Mouse (Mus musculus) ES-CJ7 (cell line): ENCODE results near the gene Sec14l1.

Experiments
- DNase-seq: peaks from one replicate; pipeline ENCODE4 v3.0.0; 2011; ENCODE audit warnings: low read depth, low spot score

The Sec14l1 gene

DNA sequence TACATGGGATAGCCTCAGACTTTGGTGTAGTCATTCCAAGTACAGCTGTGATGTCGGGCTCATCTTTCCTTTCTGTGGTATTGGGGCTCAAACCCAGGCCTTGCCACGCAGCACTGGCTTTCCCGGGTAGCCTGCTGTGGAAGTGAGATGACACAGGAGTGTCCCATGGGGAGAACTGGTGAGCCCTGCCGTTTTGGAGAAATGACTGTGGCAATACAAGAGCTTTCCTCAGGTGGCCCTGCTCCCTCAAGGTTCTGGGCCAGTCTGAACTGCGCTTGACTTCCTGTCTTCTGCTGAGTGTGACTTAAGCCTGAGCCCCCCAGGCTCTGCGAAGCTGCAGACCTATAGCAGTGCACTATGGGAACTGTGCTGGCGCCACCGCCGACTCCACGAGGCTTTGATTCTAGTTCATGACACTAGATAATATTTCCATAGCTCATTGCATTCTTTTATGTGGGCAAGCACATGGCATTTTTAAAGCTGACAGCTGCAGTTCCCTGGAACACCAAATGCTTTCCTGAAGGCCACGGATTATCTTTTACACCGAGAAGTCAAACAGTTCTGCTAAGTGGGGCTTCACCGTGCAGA lies 12.4 kb downstream of the Sec14l1 start:
- DNase-seq = no peak

DNA sequence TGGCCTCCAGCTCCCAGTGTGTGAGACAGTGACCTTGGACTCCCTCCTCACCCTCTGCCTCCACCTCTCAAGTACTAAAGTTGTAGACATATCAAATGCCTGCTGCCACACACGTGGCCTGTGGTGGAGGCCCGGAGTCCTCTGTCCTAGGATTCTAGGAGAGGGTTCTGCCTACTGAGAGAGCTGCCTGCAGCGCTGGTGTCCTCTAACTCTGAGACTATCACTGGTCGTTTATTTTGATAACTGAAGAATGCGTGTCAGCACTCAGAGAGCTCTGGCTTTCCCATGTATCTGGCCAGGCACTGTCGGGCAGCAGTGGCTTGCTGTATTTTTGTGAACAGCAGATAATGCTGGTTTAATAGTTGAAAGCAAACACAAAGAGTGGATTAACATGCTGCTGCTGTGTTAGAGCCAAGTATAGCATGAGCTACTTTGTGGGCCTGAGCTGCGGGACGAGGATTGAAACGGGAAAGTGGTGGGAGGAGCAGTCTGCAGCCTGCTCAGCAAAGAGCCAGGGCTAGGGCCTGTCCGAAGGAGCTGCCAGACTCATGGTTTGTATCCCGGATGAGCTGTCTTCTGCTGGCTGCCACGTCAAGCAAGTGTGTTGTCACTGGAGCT lies 13.1 kb downstream of the Sec14l1 start:
- DNase-seq = no peak

DNA sequence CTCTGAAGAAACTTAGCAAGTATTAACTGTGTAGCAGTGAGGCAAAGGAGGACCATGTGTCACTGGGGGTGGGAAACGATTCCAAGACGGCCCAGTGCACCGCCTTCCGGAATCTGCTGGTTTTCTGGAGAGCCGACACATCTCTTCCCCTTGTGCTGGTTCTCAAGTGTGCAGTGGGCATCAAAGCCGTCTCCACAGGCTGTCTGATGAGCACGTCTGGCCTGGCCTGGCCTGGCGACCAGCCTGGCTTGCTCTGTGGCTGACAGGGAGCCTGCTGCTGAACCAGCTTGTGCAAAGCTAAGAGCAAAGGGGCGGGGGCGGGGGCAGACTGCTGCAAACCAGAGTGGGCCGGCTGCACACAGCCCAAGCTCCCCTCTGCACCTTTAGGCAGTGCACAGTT lies 14.5 kb downstream of the Sec14l1 start:
- peak; percentile 44 for DNase-seq

GRCm38 (mm10) chr11:117130068-117130467 lies 15.1 kb downstream of the Sec14l1 start:
- DNase-seq = no peak

DNA sequence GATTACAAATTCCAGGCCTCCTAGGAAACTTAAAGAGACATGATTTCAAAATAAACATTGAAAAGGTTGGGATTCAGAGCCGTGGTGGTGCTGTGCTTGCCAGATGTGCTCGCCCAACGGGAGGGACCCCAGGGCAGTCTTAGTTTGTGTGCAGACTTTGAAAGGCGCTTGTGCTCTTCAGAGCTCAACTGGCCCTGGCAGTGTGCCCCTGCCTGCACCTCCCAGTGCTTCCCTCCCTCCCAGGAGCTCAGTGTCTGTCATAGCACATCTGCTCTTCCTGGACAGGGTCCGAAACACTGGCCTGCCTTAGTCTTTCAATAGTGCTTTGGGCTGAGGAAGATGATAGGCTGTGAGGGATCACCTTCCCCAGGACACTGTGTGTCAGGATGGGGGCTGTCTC lies 15.9 kb downstream of the Sec14l1 start:
- DNase-seq = no peak

GRCm38 (mm10) chr11:117131450-117131849 lies 16.5 kb downstream of the Sec14l1 start:
- no peak for DNase-seq

DNA sequence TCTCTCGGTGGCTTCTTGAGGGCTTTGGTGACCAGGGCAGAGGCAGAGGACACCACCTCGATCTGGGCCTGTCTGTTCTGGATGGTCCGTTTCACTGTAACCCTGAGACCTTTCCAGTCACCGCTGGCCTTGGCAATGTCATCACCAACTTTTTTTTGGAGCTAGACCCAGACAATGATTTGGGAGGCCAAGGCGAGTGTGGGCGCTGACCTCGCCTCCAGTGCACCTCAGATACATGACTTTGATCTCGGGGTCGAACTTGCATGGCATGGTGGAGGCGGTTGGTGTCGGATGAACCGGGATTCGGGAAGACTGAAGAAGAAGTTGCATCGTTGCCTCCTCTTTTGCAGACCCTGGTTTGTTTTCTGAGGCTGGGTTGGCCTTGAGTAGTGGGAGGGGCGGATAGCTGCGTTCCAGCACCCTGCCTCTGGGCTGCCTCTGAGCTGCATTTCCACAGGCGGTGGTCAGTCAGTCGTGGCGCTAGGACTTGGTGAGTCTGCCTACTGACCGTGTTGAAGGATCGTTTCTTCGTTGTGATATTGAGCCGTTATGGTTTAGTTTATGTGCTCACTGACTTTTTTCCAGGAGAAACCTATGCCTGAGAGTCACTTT lies 19.9 kb downstream of the Sec14l1 start:
- DNase-seq = no peak

DNA sequence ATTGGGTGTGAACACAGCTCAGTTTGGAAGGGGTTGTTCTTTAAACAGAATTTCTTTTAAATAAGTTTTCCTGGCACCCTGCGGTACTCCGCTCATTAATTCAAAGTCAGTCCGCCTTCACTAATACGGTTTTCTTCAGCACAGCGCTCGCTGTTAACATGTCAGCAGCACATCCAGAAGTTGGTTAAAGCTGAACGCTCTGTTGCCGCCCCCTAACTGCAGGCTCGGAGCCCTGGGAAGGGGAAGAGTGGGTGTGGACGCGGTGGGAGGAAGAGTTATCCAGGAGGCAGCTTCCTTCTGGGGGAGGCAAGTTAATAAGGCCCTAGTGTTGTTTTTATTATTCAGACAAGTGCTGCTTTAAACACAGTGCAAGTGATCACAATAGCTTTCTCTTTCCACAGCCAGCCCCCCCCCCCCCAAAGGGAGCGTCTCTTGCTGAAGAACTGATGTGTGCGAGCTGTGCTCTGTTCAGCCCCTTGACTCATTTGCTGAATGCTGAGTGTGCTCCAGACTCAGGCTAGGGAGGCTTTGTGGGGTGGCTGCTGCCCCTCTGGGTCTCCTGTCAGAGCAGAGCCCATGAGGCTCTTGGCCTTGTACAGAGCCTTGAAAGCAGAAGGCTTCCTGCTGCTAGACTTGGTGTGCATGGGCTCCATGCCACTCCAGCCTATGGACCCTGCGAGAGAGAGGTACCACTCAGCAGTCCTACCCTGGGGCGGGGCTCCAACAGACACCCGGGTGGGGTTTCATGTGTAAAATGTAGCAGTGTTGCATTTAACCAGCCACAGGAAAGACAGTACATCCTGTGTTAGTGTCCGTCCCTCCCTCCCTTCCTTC lies 20.7 kb downstream of the Sec14l1 start:
- DNase-seq = no peak

GRCm38 (mm10) chr11:117136880-117137279 lies 21.9 kb downstream of the Sec14l1 start:
- DNase-seq = no peak

DNA sequence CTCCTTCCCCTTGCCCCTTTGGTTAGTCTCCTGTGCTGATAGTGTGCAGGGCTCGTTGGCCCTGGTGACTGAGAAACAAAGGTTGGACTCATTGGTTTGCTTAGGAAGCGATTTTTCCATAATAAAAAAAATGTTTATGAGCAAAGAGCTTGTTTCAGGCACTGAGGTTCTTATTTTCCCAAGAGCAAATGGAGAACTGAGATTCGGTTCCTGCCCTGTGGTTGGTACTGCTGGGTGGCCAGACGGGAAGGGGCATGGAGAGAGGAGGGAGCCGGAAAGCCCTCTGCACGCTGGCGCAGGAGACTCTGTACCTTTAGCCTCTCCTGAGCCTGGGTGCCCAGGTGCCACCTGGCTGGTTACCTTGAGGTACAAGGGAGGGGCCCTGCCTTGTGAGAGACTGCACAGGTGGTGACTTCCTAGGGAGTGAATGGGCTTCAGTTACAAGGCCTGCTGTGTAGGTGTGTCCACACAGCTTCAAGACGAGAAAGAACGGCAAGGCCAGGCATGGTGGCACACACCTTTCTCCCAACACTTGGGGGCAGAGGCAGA lies 23.3 kb downstream of the Sec14l1 start:
- no peak for DNase-seq

GRCm38 (mm10) chr11:117138795-117139463 lies 24.0 kb downstream of the Sec14l1 start:
- no peak for DNase-seq

DNA sequence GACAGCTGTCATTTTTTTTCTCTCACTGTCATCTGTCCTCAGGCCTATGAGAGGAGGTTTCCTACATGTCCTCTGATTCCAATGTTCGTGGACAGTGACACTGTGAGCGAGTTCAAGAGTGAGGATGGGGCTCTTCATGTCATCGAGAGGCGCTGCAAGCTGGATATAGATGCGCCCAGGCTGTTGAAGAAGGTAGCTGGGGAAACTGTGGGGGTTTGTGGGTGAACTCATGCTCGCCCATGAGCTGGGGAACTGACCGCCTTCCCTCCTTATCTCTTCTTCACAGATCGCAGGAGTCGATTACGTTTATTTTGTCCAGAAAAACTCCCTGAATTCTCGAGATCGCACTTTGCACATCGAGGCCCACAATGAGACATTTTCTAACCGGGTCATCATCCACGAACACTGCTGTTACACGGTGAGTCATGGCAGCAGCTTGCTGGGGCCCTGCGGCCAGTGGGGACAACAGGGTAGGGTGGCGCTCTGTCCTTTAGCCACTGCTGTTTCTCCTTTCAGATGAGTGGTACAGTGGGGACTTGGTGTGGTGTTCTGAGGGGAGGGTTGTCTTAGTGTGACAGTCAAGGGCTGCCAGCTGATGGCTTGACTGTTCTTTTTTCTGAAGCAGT lies 26.5 kb downstream of the Sec14l1 start:
- no peak for DNase-seq

DNA sequence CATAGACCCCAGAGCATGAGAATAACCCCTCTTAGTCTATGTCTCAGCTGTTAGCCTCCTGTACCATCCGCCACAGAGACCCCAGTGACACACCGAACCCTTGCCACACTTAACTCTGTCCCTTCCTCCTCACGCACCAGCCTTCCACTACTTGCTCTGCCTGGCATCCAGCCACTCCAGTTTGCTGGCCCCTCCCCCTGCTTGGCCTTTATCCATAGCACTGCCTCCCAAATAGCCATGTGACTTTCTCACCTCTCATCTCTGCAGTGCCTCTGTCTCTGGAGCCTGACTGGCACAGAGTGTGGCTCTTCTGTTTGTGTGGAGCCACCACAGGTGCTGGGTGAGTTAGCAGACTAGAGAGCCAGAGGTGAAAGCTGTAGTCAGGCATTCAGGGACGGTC lies 27.5 kb downstream of the Sec14l1 start:
- DNase-seq = no peak

DNA sequence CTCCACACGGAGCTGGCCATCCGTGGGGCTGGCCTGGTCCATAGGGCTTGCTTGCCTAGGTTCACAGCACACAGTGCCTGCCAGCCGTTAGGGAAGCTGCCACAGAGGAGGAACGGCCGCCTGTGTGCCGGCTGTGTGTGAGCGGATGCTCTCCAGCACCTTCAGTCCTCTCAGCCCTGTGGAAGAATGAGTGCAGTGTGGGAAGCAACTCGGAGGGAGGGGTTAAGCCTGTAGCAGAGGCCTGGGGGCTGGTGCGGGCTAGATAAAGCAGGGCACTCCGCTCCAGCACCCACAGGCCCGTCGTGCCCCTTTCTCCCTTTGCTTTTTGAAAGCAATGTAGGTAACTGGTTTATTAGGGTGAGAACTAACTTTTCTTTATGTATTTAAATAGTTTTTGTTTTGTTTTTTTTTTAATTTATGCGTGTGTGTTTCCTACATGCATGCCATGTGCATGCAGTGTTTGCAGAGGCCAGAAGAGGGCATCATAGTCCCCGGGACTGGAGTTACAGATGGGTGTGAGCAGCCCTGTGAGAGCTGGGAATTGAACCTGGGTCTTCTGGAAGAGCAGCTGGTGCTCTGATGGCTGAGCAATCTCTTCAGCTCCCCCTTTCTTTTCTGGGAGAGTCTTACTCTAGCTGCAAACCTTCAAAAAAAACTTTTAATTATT lies 30.6 kb downstream of the Sec14l1 start:
- peak; percentile 62 for DNase-seq

DNA sequence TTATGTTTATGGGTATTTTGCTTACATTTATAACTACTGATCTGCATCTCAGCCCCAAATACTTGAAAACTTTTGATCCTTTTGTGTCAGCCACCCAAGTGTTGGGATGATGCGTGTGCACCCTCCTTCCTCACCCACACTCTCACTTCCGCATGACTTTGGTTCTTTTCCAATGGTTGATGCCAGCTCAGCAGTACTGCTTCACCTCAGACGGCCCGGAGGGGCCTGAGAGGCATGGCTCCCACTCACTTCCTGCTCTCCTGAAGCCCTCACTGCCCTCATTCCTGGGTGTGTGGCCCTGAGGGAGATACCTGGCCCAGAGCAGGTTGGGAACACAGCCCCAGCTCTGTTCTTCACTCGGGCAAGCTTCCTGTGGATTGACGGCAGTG lies 31.1 kb downstream of the Sec14l1 start:
- DNase-seq = no peak

DNA sequence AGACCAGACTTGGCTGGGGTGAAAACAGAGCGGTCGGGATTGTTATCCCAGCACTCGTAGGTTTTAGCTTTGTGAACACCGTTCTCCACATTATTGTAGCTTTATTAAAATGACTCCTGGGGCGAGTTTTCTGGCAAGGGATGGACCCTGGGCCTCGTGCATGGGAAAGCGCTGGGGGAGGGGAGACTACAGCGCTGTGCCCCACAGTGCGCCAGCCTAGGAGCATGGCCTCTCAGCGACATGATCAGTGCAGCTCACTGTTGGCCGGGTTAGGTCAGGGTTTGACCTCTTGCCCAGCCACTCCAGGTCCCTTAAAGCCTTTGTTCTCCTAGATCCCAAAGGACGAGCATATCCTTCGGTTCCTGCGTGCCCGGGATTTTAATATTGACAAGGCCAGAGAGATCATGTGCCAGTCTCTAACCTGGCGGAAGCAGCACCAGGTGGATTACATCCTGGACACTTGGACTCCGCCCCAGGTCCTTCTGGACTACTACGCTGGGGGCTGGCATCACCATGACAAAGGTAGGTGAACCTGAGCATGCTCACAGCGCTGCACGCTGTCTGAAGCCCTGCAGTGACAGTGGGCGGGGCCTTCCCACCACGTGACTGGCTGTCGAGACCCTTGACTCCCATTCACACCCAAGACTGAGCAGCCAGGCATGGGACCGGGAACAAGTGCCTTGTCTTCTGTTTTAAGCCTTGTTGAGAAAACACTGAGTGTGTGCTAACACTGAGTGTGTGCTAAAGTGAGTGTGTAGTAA lies 32.0 kb downstream of the Sec14l1 start:
- peak; percentile 94 for DNase-seq

- DNase-seq = no peak
Measured at GRCm38 (mm10) chr11:117148893-117149685, 34.1 kb downstream of the Sec14l1 start.

DNA sequence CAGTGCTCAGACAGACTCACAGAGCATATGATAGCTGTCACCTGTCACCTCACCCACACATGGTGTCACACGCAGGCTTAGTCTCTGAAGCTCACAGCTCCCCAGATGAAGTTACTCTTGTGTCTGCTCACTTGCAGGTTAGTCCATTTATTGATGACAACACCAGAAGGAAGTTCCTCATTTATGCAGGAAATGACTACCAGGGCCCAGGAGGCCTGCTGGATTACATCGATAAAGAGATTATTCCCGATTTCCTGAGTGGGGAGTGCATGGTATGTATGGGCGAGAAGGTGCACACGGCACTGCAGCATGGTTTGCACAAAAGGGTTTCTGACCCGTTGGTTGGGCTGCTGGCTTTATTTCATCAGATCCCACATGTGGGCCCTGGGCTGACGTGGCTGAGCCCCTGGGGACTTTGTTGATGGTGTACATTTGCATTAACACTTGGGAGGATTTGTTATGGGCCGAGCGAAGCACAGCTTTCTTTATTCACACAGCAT lies 35.5 kb downstream of the Sec14l1 start:
- no peak for DNase-seq

GRCm38 (mm10) chr11:117151461-117151860 lies 36.5 kb downstream of the Sec14l1 start:
- no peak for DNase-seq
